Mouse (Mus musculus): ENCODE measurements around the gene Prune1.

DNA sequence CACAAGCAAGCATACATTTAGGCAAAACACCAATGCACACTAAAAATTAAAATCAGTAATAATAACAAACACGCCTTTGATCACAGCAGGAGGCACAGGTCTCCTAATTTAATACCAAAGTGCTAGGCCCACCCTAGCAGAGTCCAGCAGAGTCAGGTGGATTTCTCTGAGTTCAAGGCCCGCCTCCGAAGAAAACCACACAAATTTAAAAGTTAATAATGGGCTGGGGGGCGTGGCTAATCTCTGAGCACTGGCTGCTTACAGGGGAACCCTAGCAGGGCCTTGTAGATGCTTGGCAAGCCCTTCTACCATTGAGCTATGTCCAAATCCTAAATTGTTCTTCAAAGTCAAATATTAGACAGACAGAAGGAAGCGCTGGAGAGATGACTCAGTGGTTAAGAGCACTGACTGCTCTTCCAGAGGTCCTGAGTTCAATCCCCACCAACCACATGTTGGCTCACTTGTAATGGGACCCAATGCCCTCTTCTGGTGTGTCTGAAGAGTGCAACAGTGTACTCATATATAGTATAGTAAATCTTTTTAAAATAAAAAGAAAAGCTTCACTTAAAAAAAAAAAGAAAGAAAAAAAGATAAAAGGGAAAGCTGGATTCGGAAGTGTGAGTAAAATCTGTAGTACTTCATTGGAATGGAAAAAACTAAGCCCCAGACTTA is 63.3 kb downstream of the Prune1 start:
- TF ChIP-seq ZNF384 (IDR thresholded peaks at IDR 0.05; ENCODE audit: low read depth, low read length), result no peak
- no peak for TF ChIP-seq JUN (IDR thresholded peaks at IDR 0.05; ENCODE audit: insufficient read depth, low read depth, low read length)
- TF ChIP-seq GABPA (IDR thresholded peaks at IDR 0.05; ENCODE audit: insufficient replicate concordance, low read depth, low read length), result no peak
